Mouse (Mus musculus) embryonic facial prominence, embryonic 12.5 days (tissue): Measurements from ENCODE around the gene Tmem136. TPM values are rescaled to one million over a fixed set of nuclear protein-coding genes. Genes with fewer than 3 reads are reported as not detected.

Source experiments
- ATAC-seq: fragments of 200-750 bp; cut with Nextera tagmentation; 2 replicates; pipeline ENCODE4 v1.8.0; 2017; ENCODE audit not compliant: insufficient number of reproducible peaks, insufficient read depth, low FRiP score, low TSS enrichment
- H3K27ac ChIP-seq: fragments of 300-500 bp; sonication (generic); 2 replicates; pipeline ENCODE4 v1.5.1; 2016; ENCODE audit warnings: mild to moderate bottlenecking
- H3K27me3 ChIP-seq: fragments of 300-500 bp; sonication (generic); 2 replicates; pipeline ENCODE4 v1.6.1; 2016; ENCODE audit warnings: mild to moderate bottlenecking, moderate library complexity
- H3K36me3 ChIP-seq: fragments of 300-500 bp; sonication (generic); 2 replicates; pipeline ENCODE4 v1.6.1; 2016; ENCODE audit warnings: mild to moderate bottlenecking
- H3K4me1 ChIP-seq: fragments of 300-500 bp; sonication (generic); 2 replicates; pipeline ENCODE4 v1.6.1; 2016
- H3K4me2 ChIP-seq: fragments of 300-500 bp; sonication (generic); replicated peaks from 2 replicates; pipeline ENCODE4 v1.6.1; 2016; ENCODE audit warnings: mild to moderate bottlenecking, moderate library complexity
- H3K4me3 ChIP-seq: fragments of 300-500 bp; sonication (generic); 2 replicates; pipeline ENCODE4 v1.5.1; 2016; ENCODE audit warnings: mild to moderate bottlenecking
- H3K9ac ChIP-seq: fragments of 300-500 bp; sonication (generic); 2 replicates; pipeline ENCODE4 v1.6.1; 2016; ENCODE audit warnings: mild to moderate bottlenecking, moderate library complexity
- H3K9me3 ChIP-seq: fragments of 300-500 bp; sonication (generic); 2 replicates; pipeline ENCODE4 v1.6.1; 2016; ENCODE audit warnings: mild to moderate bottlenecking, moderate library complexity
- WGBS: fragments of 180-500 bp; shearing (Covaris S2); methylation state at CpG from one replicate; pipeline ENCODE4 v1.1.7; 2016; 5-methylcytosine and 5-hydroxymethylcytosine counted together
- polyA plus RNA-seq: library from polyadenylated mRNA; unstranded; fragments of >200 nt; fragmentation: Nextera tagmentation; extraction: Ambion mirVana; gene quantifications from 2 replicates; pipeline ENCODE4 v1.2.1, GENCODE M21; 2016

Tmem136 gene
- polyA plus RNA-seq, 1 experiment from 2014 or later: 10.0 TPM

- H3K36me3 ChIP-seq: no peaks in the 10 kb centered on the region
- no peaks in the 10 kb centered on the region for H3K27me3 ChIP-seq
- H3K4me3 ChIP-seq: no peak overlapping the region
- no peak overlapping the region for H3K9ac ChIP-seq
- no peak overlapping the region for H3K27ac ChIP-seq
- no peak for ATAC-seq
- H3K4me1 ChIP-seq: peaks cover 12% of the 10 kb centered on the region
- H3K9me3 ChIP-seq: no peaks in the 10 kb centered on the region
- no peak overlapping the region for H3K4me2 ChIP-seq
Measured at GRCm38 (mm10) chr9:43096337-43096736, 20.0 kb downstream of the Tmem136 start.

- Histone ChIP-seq H3K36me3 (no peaks in the 10 kb centered on the region), H3K9ac (no peak overlapping the region), H3K27me3 (no peaks in the 10 kb centered on the region), H3K27ac (no peak overlapping the region), H3K4me3 (no peak overlapping the region), H3K9me3 (no peaks in the 10 kb centered on the region), H3K4me1 (peaks cover 12% of the 10 kb centered on the region), H3K4me2 (no peak overlapping the region)
- ATAC-seq: no peak
- 93% methylated on average over 4 of the region's 4 CpGs for WGBS
Measured at GRCm38 (mm10) chr9:43094828-43095227, 21.5 kb downstream of the Tmem136 start.

GRCm38 (mm10) chr9:43093803-43094202 lies 22.6 kb downstream of the Tmem136 start:
- Histone ChIP-seq H3K9ac (no peak overlapping the region), H3K9me3 (no peaks in the 10 kb centered on the region), H3K27ac (no peak overlapping the region), H3K4me1 (peaks cover 12% of the 10 kb centered on the region), H3K4me2 (no peak overlapping the region), H3K36me3 (no peaks in the 10 kb centered on the region), H3K4me3 (no peak overlapping the region), H3K27me3 (no peaks in the 10 kb centered on the region)
- 71% methylated on average over 3 of the region's 3 CpGs for WGBS
- ATAC-seq: no peak

GRCm38 (mm10) chr9:43085686-43086285 lies 30.6 kb downstream of the Tmem136 start:
- no peak overlapping the region for H3K9ac ChIP-seq
- no peak overlapping the region for H3K4me2 ChIP-seq
- no peak overlapping the region for H3K4me3 ChIP-seq
- no peak overlapping the region for H3K27ac ChIP-seq
- WGBS: 95% methylated on average over 1 of the region's 1 CpGs
- H3K9me3 ChIP-seq: no peaks in the 10 kb centered on the region
- H3K36me3 ChIP-seq: no peaks in the 10 kb centered on the region
- no peak for ATAC-seq
- peaks cover 6% of the 10 kb centered on the region for H3K4me1 ChIP-seq
- H3K27me3 ChIP-seq: no peaks in the 10 kb centered on the region

GRCm38 (mm10) chr9:43084496-43085362 lies 31.6 kb downstream of the Tmem136 start:
- peaks cover 11% of the 10 kb centered on the region for H3K4me1 ChIP-seq
- no peaks in the 10 kb centered on the region for H3K27me3 ChIP-seq
- no peak overlapping the region for H3K9ac ChIP-seq
- 83% methylated on average over 7 of the region's 7 CpGs for WGBS
- no peak overlapping the region for H3K4me3 ChIP-seq
- no peak overlapping the region for H3K4me2 ChIP-seq
- H3K9me3 ChIP-seq: no peaks in the 10 kb centered on the region
- ATAC-seq: no peak
- no peaks in the 10 kb centered on the region for H3K36me3 ChIP-seq
- H3K27ac ChIP-seq: no peak overlapping the region

GRCm38 (mm10) chr9:43083441-43084055 lies 32.8 kb downstream of the Tmem136 start:
- no peak overlapping the region for H3K4me3 ChIP-seq
- H3K36me3 ChIP-seq: no peaks in the 10 kb centered on the region
- no peak overlapping the region for H3K4me2 ChIP-seq
- no peaks in the 10 kb centered on the region for H3K9me3 ChIP-seq
- H3K27me3 ChIP-seq: no peaks in the 10 kb centered on the region
- ATAC-seq: no peak
- no peak overlapping the region for H3K27ac ChIP-seq
- no peak overlapping the region for H3K9ac ChIP-seq
- H3K4me1 ChIP-seq: peaks cover 11% of the 10 kb centered on the region
- 46% methylated on average over 7 of the region's 7 CpGs for WGBS

- Histone ChIP-seq H3K27ac (no peak overlapping the region), H3K4me2 (no peak overlapping the region), H3K27me3 (no peaks in the 10 kb centered on the region), H3K4me3 (no peak overlapping the region), H3K9ac (no peak overlapping the region), H3K4me1 (peaks cover 11% of the 10 kb centered on the region), H3K36me3 (no peaks in the 10 kb centered on the region), H3K9me3 (no peaks in the 10 kb centered on the region)
- no peak for ATAC-seq
- 95% methylated on average over 3 of the region's 3 CpGs for WGBS
Measured at GRCm38 (mm10) chr9:43078711-43079110, 37.7 kb downstream of the Tmem136 start.

- no peaks in the 10 kb centered on the region for H3K36me3 ChIP-seq
- no peaks in the 10 kb centered on the region for H3K27me3 ChIP-seq
- no peaks in the 10 kb centered on the region for H3K9me3 ChIP-seq
- no peak overlapping the region for H3K4me2 ChIP-seq
- ATAC-seq: no peak
- 74% methylated on average over 7 of the region's 7 CpGs for WGBS
- no peak overlapping the region for H3K27ac ChIP-seq
- peaks cover 22% of the 10 kb centered on the region for H3K4me1 ChIP-seq
- H3K4me3 ChIP-seq: no peak overlapping the region
- no peak overlapping the region for H3K9ac ChIP-seq
Measured at GRCm38 (mm10) chr9:43076163-43076562, 40.2 kb downstream of the Tmem136 start.

GRCm38 (mm10) chr9:43074611-43075010 lies 41.8 kb downstream of the Tmem136 start:
- 94% methylated on average over 1 of the region's 1 CpGs for WGBS
- H3K36me3 ChIP-seq: no peaks in the 10 kb centered on the region
- H3K9me3 ChIP-seq: no peaks in the 10 kb centered on the region
- no peak for ATAC-seq
- no peak overlapping the region for H3K4me3 ChIP-seq
- H3K27me3 ChIP-seq: no peaks in the 10 kb centered on the region
- peaks cover 25% of the 10 kb centered on the region for H3K4me1 ChIP-seq
- no peak overlapping the region for H3K4me2 ChIP-seq
- H3K27ac ChIP-seq: no peak overlapping the region
- no peak overlapping the region for H3K9ac ChIP-seq

- Histone ChIP-seq H3K4me3 (no peak overlapping the region), H3K36me3 (no peaks in the 10 kb centered on the region), H3K4me2 (no peak overlapping the region), H3K27me3 (no peaks in the 10 kb centered on the region), H3K4me1 (peaks cover 27% of the 10 kb centered on the region), H3K9ac (no peak overlapping the region), H3K27ac (0 out of 2 replicates have a peak overlapping the region, but pooled peaks have one; percentile 30), H3K9me3 (no peaks in the 10 kb centered on the region)
- 32% methylated on average over 2 of the region's 2 CpGs for WGBS
- no peak for ATAC-seq
Measured at GRCm38 (mm10) chr9:43071741-43072140, 44.6 kb downstream of the Tmem136 start.

- Histone ChIP-seq H3K4me1 (peaks cover 27% of the 10 kb centered on the region), H3K27ac (0 out of 2 replicates have a peak overlapping the region, but pooled peaks have one; percentile 30), H3K9me3 (no peaks in the 10 kb centered on the region), H3K4me3 (no peak overlapping the region), H3K9ac (no peak overlapping the region), H3K27me3 (no peaks in the 10 kb centered on the region), H3K36me3 (no peaks in the 10 kb centered on the region), H3K4me2 (no peak overlapping the region)
- 17% methylated on average over 4 of the region's 4 CpGs for WGBS
- ATAC-seq: no peak
Measured at GRCm38 (mm10) chr9:43071176-43071575, 45.2 kb downstream of the Tmem136 start.

GRCm38 (mm10) chr9:43070566-43070965 lies 45.8 kb downstream of the Tmem136 start:
- Histone ChIP-seq H3K9me3 (no peaks in the 10 kb centered on the region), H3K4me1 (peaks cover 27% of the 10 kb centered on the region), H3K9ac (no peak overlapping the region), H3K4me3 (no peak overlapping the region), H3K36me3 (no peaks in the 10 kb centered on the region), H3K27ac (no peak overlapping the region), H3K4me2 (no peak overlapping the region), H3K27me3 (no peaks in the 10 kb centered on the region)
- 47% methylated on average over 4 of the region's 4 CpGs for WGBS
- no peak for ATAC-seq
